Mouse (Mus musculus) liver, embryonic 14 days (tissue): ENCODE data around the gene Csmd2. TPM values are rescaled to one million over a fixed set of nuclear protein-coding genes. Genes with fewer than 3 reads are reported as not detected.

Experiments used
- polyA plus RNA-seq: library from polyadenylated mRNA; depleted of rRNA; stranded (reverse); fragments of >200 nt; gene quantifications from 2 replicates; pipeline ENCODE4 v1.2.3, GENCODE M21; 2012; rRNA removed

Gene Csmd2
- 0.01 and 0.02 TPM in 2 replicates for polyA plus RNA-seq

DNA sequence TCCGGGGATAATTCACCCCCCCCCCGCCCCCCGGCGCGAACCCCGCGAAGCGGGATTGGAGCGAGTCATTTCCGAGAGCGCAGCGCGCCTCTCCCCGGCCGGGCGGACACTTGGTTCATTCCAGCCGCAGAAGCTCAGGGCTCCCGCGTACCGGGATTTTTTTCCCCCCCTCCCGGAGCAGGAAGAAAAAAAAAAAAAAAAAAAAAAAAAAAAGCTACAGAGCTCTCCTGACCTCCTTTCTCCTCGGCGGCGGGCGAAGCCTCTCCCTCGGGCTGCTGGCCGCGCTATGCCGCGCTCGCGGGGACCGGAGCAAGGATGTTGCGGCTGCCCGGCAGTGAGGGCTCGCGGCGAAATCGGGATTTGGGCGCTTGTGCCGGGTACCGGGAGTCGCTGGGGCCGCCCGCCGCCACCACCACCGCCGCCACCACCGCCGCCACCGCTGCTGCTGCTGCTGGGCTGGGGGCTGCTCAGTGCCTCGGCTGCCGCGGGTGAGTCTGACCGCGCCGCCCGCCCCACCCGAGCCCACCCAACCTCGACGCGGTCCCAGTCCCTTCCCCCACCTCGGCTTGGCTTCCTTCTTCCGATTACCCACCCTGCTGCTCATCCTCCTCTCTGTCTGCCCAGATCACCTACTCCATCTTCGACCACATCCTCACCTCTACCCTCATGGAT lies at the start of gene Csmd2:
TSS of gene Csmd2 (plus strand) at position 74 of the 672 bp plus-strand sequence.

GRCm38 (mm10) chr4:127970901-127971868 lies 16.5 kb upstream of the Csmd2 start, which contains the start of gene CK137956:
Gene CK137956 (minus strand): TSS chr4:127970951.

GRCm38 (mm10) chr4:128260907-128261560 lies 273.4 kb downstream of the Csmd2 start, which contains the start of gene Hmgb4:
Gene Hmgb4 (minus strand): TSS chr4:128260957.

DNA sequence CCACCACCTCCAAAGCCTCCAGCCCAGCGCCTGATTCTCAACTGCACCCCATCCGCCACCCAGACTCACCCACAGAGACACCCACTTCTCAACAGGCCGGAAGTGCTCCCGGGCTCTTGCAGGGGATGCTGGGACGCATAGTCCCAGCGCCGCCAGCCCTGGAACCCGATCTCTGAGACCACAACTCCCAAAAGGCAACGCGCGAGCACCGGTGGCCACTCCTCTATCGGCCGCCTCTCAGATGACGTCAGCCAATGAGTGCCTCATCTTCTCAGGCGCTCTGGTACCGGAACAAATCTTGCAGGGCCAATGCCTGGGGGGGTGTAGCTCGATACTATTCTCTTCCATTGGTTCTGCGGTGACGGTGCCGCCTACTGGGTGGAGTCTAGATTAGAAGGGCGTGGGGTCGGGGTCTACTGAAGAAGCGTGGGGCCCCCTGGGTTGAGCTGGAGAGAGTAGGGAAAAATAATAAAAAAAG lies 622.3 kb downstream of the Csmd2 start, which contains the start of gene Zscan20:
TSS of gene Zscan20 (minus strand) at position 174 of the 478 bp plus-strand sequence.

Other genes starting within 250 kb of the Csmd2 start
- not detected in 2 replicates for gene CK137956, start 16.9 kb upstream of the Csmd2 start, polyA plus RNA-seq